Mouse (Mus musculus): Measurements from ENCODE around the gene Foxe1.
A peak's percentile ranks its signal among the peaks of the same experiment; 100 is the strongest.

Foxe1 gene

DNA sequence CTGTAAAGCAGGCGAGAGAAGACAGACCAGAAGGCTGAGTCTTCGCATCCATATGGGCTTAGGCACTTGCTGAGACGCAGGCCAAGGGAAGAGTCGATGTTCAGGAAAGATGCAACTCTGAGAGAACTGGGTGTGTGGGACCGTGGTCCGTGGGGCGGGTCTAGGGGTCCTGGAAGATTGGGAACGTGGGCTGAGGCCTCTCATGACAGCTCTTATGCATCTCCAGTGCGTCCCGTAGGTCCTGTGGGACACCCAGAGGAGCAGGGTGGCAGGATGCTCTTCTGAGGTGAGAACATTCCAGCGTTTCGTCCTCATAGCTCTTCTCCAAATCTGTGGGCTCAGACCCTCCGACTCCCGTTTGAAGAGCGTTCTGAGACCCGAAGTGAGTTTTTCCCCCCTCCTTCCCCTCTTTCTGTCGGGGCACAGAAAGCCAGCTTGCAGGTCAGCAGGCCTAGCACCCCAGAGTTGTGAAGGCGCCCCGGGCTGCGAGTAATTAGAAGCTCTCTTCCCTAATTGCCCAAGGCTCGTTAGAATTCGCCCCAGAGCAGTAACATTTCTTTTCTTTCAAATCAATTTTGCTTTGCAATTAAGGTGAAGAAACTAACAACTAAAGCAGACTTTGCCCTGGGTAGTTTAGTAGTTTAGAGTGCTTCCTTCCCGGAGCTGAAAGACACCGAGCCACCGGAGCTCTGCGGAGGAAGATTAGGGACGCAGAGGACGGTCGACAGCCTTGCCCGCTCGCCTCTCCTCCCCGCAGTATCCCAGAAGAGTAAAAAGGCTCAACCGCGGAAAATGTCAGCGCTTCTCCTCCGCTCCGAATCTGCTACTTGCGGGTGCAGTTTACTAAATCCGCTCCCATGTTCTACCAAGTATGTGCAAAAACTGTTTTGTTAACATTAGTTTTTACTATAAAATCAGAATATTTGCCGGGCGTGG is 4.4 kb downstream of the Foxe1 start:
- DNase-seq (ENCODE audit: low spot score in 2 of 2), result no peak

DNA sequence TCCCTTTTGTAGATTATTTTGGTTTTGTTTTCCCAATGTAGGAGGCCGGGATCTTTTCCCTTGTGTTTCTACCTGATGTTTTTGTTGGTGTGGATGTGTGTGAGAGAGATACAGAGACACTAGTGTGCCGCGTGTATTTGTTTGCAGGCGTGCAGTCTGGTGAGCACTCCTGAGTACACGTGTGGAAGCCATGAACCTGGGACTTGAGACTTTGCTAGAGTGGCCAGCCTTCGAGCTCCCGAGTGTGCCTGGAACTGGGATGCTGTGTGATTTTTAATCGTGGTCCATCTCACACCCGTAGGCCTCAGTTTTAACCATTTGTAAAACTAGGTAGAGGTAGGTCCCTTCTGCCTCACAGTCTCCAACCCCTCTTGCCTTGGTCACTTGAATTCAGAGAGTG is 5.5 kb downstream of the Foxe1 start:
- no peak for DNase-seq (ENCODE audit: low spot score in 2 of 2)

DNA sequence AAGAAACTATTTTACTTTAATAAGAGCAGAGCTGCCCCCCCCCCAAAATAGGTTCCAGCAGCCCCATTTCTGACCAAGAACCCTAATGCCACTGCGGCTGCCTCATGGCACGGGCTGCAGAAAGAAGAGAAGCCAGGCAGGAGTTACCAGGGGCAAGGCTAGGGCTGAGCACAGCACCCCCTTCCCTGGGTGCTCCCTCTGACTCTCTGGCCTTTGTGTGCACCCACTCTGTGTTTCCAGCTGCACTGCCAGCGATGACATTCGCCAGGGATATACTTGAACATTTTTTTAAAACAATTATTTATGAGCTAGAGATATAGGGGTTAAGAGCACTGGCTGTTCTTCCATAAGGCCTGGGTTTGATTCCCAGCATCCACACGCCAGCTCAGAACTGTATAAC is 6.1 kb downstream of the Foxe1 start:
- no peak for DNase-seq (ENCODE audit: low spot score in 2 of 2)

DNA sequence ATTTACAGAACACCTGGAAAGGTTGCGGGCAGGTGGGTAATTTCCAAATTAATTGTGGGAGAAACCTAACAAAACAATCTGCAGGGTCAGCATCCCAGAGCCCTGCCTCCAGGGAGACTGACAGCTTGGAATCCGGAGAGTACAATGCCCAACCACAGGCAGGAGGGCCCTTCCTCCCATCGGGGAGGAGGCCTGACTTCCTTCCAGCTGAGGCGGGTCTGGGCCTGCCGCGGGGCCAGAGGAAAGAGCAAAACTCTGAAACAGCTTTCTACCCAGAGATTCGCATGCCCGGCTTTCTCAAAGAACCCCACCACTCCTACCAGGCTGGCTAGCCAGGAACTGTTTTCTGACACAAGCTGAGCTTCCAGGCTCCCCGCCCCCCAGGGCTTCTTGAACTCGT is 9.6 kb downstream of the Foxe1 start:
- no peak for DNase-seq (ENCODE audit: low spot score in 2 of 2)

DNA sequence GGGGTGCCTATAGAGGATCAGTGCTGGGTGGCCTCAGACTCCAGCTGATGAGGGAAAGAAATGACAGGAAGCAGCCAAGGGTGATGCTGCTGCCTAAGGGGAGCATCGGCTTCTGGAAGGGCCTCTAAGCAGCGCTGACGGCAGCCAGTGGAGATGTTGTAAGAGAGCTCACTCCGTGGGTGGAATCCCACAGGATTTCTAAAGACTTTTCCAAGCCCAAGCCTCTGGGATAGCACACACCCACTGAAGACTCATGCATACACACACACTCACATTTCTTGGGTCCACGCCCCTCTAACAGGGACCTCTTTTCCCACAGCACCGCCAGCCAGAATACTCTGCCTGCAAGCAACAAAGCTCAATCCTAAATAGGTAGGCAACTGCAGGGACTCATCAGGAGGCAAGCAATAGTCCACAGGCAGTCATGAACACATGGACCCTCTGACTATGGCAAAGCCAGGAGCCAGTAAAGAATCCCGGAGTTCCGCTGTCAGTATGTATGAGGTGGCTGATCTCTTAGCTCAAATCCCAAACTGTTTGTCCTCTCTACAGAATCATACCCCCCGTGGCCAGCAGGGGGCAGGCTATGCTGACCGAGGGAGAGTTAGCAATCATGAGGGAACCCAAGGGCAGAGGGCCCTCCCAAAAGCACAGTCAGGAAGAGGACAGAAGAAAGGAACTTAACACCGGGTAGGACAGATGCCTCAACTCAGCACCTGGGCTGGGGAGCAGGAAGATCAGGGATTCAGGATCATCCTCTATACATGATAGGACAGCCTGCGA is 13.1 kb downstream of the Foxe1 start:
- DNase-seq (ENCODE audit: low spot score in 2 of 2), result no peak

DNA sequence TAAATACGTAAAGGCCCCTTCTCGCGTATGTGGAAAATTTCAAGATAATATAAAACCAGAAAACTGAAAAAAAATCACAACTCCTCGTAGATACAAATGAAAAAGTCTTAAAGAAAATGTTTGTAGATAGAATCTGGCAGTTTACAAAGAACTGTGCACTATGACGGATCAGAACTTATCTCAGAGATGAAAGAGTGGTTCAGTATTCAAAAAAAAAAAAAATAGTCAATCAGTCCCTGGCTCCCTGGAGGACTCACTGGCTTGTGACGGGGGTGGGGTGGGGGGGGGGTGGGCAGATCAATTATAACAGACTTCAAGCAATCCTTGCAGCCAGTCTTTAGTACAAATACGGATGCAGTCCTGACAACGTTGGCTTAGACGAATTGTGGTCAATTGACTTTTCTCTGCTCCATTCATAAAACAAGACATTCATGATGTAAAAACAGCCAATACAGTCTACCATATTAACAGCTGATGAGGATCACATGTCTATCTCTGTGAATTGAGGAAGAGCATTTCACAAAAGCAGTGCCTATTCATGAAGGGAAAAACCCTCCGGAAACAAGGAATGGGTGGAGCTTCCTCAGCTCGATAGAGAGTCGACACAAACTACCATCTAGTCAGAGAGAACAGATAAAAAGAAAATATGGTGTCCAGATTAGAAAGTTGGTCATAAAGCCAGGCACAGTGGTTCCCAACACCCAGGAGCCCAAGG is 16.3 kb downstream of the Foxe1 start:
- no peak for DNase-seq (ENCODE audit: low spot score in 2 of 2)

DNA sequence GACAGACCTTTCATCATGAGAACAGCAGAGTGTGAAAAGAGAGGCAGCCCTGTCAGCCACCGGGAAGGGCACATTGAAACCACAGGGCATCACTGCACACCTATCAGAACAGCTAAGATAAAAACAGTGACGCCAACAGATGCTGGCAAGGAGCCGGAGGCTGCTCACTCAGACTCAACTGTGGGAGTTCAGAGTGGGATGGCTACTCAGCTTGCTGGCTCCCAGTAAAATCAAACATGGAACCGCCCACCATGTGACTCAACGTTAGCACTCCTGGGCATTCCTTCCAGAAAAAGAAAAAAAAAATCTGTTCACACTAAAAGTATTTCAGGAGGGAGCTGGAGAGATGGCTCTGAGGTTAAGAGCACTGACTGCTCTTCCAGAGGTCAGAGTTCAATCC is 17.8 kb downstream of the Foxe1 start:
- DNase-seq (ENCODE audit: low spot score in 2 of 2), result peak; percentile 73 to 82

DNA sequence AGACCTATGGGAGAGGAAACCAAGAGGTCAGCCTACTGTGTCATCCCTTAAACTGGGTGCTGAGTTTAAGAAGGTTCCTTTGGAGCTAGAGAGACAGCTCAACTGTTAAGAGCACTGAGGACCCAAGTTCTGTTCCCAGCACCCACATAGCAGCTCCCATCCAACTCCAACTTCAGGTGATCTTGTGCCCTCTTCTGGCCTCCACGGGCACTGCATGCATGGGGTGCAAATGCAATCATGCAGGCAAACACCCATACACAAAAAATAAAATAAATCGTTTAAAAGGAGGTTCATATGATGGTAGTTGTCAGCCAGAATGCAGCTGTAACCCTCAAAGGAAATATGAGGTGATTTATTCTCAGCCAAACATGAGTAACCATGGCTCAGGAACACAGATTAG is 21.0 kb downstream of the Foxe1 start:
- no peak for DNase-seq (ENCODE audit: low spot score in 2 of 2)

DNA sequence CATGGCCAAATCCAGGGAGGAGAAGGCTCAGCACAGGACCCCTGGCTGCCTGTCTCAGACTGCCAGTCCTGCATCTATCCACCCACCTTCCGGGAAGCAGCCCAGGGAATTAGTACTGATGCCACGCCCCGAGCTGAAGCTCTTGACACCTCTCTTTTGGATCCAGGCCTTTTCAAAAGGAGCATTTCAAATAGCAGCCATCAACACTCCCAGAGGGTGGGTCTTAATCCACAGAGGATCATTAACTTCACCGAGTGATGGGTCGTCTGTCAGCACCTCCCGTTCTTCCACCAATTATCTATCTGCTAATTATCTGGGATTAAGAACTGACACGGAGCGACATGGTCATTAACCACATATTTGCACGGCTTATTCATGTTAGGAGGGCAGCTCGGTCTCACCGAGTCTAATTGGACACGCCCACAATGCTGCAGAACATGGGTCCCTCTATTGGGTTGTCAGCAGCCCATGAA is 24.1 kb downstream of the Foxe1 start:
- DNase-seq (ENCODE audit: low spot score in 2 of 2), result no peak

DNA sequence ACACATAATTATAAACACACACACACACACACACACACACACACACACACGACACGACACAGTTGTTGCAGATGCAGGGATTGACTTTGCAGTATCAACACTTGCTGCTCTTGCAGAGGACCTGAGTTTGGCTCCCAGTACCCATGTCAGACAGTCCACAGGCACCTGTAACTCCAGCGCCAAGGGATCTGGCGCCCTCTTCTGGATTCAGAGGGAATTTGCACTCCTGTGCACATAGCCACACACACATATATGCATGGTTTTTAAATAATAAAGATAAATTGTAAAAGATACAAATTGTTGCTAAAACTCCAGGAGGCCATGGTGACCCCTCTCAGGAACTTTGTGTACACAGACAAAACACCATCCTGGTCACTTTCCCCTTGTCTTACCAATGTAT is 25.7 kb downstream of the Foxe1 start:
- DNase-seq (ENCODE audit: low spot score in 2 of 2), result no peak

DNA sequence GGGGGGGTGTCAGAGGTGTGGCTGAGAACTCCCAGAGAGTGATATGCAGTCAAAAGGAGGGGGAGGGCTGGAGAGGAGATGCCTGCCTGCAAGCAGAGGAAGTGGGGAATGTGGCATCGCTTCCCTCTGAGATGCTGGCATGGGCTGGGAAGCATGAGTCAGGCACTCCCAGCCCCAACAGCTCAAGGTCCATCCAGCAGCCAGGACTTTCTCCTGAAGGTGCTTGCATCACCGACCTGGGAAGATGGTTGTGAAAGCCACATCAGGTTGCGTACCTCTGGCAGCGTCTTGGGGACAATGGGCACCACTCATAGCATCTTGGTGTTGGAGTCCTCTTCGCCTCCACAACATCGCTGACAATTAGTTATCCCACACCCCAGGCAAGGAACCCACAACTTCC is 27.0 kb downstream of the Foxe1 start:
- DNase-seq (ENCODE audit: low spot score in 2 of 2), result no peak

DNA sequence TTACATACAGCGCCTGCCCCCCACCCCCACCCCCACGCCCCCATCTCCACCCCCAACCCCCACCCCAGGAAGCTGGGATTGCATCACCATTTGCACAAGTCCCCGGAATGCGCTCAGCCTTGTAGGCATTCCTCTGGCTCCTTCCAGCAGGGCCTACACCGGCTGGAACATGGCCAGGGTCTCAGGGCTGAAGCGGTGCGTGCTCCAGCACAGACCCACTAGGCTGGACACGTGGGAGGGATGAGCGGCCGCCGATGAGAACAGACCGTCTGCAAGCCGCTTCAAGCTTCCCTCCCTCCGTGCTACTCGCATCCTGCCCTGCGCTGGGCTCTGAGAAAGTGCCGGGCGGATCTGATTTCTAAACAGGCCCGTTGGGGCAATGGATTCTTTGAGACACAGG is 27.6 kb downstream of the Foxe1 start:
- DNase-seq (ENCODE audit: low spot score in 2 of 2), result no peak

DNA sequence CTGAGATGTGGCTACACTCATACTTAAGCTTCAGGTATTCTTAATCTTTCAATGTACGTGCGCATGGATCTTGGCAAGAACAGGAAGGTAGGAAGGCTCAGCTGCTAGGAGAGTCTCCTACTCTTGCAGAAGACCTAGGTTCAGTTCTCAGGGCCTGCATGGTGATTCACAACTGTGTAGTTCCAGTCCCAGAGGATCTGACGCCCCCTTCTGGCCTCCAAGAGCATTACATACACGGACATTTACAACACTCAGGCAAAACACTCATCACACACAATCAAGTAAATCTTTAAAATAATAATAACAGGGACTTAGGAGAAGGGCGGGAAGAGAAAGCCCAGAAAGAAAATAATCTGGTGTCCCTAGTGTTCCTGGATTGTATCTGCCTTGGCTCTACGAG is 31.0 kb downstream of the Foxe1 start:
- DNase-seq (ENCODE audit: low spot score in 2 of 2), result no peak

DNA sequence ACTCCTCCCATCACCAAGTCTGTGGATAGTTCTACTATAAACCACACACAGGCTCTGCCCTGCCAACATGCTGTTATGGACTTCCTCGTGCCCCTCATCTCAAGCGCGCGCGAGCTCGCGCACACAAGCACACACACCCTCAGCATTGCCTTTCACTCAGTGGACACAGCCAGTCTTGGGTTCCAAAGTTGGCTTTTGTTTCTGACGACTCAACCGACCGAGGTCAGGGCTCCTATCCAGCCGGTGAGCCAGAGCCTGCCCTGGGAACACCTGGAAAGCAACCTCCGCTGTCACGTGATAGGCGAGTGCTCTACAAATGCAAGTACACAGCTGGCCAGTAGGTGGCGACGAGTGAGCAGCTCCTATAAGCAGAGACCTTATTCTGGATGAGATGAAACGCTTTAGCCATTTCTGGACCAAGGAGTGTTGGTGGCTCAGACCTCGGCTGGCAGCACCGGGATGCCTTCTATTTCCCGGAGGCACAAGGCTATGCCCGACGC is 31.5 kb downstream of the Foxe1 start:
- peak; percentile 72 to 80 for DNase-seq (ENCODE audit: low spot score in 2 of 2)

DNA sequence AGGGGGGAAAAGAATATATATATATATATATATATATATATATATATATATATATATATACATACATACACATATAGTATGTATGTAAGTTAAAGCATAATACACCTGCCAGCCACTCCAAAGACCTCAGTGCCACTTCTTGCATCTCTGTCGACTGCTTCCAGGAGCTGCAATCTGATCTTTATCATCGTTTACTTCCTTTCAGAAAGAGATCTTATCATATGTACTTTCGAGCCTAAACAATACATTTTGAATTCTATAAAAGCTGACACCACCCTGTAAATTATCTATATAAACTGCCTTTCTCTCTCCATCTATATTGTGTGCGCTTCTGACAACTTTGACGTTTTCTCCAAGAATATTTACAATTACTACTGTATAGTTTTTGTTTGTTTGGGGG is 45.1 kb downstream of the Foxe1 start:
- DNase-seq (ENCODE audit: low spot score in 2 of 2), result no peak

DNA sequence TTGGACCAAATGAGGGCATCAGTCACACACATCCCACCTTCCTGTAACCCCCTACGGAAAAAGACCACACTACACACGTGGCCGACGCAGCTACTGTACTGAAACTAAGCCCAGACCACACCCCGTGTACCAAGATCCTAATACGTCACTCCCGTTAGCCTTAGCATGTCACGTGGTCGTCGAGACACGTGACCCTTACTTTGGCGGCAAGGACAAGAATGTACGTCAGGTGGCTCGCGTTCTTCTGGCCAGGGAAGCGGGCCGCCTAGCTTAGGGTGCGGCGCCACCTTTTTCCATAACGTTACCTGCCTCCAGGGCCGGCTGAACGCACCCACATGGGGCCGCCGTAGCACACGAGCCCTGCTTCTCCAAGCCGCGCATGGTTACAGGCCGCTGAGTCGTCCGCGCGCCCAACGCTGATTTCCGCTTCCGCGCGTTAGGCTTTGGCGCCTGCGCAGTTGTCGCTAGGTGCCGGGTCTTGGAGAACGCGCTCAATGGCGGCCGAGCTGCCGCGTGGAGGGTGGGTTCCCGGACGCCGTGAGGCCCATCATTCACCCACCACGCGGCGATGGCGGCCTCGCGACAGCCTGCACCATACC is 45.7 kb downstream of the Foxe1 start, which contains the start of gene Trmo:
Gene Trmo (minus strand): TSS at position 425 of the 599 bp plus-strand sequence.
- peak; percentile 91 to 93 for DNase-seq (ENCODE audit: low spot score in 2 of 2)

DNA sequence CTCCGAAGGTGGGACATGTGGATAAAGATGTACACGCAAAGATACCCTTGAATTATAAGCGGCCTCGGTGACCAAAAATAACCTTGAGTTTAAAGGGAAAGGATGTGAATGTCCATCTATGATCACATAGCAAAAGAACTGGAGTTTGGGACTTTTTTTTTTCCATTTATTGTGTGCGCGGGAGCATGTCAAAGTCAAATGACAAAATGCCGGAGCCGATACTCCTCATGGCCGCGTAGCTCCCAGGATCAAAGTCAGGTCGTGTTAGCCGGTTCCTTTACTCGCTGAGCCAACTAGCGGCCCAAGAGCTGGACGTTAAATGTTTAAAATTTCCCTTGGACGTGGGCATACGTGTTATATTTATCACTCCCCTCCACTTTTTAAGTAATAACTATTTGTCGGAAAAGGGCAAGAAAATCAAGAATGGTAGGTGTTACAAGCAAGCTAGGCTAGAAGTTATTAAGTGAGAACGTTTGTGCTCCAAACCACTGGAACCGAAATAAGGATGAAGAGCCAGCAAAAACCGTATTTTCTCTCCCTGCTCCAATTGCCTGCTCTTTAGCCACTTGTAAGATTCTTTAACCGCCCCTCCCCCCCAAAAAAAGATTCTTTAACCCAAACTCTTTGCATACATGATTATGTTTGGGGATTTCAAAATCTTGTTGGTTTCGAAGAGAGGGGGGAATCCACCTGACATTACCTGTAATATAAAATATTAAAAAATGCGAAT is 46.4 kb downstream of the Foxe1 start:
- DNase-seq (ENCODE audit: low spot score in 2 of 2), result no peak

DNA sequence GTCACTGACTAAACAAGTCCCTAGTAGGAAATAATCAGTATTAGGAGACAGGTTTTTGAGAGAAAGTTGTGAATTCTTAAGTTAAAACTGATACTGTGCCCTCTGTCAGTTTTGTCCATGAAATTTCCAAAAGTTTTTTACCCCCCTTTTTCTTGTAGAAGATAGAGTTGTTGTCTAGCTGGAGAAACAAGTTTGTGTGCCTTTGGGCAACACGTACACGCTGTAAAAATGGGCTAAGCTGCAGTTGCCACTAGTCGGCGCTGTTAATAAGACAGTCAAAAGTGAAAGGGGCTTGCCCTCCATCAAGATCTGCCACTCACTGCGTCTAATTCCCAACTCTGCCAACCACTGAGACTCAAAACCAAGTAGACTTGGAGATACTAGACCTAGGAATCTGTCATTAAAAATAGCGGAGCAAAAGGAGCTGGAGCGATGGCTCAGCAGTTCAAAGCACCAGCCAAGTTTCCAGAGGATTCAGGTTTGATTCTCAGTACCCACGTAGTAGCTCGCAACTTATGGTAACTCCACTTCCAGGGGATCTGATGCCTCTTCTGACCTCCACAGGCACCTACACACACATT is 47.1 kb downstream of the Foxe1 start:
- peak; percentile 25 to 41 for DNase-seq (ENCODE audit: low spot score in 2 of 2)

DNA sequence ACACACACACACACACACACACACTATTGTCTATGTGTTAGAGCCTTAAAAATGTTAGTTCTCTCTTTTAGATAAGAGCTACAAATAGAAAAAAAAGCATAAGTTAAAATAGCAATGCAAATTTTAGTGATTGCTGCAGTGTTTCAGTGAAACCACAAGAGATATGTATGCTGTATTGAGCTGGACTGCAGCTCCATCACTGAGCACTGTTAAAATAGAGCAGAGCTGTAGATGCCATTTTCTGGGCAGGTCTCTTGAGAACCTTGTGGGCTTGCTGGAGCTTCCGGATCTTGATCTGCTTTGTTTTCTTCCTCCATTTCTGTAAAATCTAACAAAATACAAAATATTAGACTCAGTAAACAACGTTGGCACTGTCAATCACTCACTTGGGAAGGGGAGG is 51.0 kb downstream of the Foxe1 start:
- no peak for DNase-seq (ENCODE audit: low spot score in 2 of 2)

DNA sequence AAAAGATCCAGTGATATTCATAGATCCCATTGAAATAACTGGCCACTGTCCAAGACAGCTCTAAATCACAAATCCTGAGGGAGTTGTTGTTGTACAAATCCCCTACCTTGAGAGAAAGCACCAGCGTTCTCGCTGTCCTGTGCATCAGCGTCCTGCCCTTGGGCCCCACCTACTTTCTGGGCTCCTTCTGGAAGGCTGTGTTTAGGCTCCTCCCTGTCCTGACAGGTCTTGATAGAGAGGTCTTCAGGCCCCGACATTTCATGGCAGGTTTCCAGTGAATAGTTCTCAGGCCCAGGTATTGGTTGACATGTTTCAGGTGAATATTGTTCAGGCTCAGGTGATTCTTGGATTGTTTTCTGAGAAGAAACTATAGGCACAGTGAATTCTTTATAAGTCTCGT is 52.3 kb downstream of the Foxe1 start:
- DNase-seq (ENCODE audit: low spot score in 2 of 2), result no peak

All from right cerebral cortex, postnatal 36 days (tissue).